Mouse (Mus musculus): ENCODE results near the gene BC048562. TPM values are rescaled to one million over a fixed set of nuclear protein-coding genes. Genes with fewer than 3 reads are reported as not detected.

BC048562 gene
- polyA plus RNA-seq, 1 experiment = not detected

DNA sequence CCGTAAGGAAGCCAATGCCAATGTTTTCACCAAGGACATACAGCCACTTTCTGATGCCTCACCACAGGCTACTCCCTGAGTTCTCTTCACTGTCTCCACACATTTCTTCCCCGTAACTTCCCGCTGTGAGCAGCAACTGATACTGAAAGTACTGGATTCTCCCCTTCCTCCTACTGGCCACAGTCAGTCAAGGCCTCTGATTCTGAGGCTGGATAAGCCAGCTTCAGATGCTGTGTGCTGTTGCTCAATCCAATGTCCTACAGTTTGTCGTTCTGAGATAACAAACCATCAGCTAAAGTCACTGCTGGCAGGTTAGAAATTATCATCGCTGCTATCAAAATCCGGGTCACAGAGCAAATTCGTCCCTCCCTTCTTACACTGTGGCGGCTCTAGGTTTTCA, 31.8 kb upstream of the BC048562 start:
- H3K4me1 ChIP-seq (ENCODE audit: control insufficient read depth, insufficient read depth, low read length) = no peaks in the 10 kb centered on the region
- no peak overlapping the region for H3K4me3 ChIP-seq (ENCODE audit: insufficient read depth, low read length)
- no peak for TF ChIP-seq CTCF (IDR thresholded peaks at IDR 0.05; ENCODE audit: low read depth, low read length)
- no peak for TF ChIP-seq POLR2A (IDR thresholded peaks at IDR 0.05; ENCODE audit: borderline replicate concordance, low read depth, low read length)
- no peak overlapping the region for H3K27ac ChIP-seq (ENCODE audit: insufficient read depth, low read depth, low read length)

DNA sequence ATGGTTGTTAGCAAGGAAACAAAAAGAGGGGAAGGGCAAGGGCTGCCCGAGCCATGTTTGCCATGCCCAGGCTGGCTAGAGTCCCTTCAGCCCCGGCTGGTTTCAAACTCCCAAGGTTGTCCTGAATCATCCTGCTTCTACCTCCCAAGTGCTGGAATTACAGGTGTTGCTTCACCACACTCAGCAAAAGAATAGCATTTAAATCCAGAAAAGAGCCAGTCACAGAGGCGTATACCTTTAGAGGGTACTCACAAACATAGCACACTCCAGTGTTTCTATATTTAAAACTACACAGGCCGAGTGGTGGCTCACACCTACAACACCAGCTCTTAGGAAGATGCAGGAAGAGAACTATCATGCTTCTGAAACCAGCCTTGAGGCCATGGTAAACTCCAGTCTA, 26.7 kb upstream of the BC048562 start:
- H3K27ac ChIP-seq (ENCODE audit: insufficient read depth, low read depth, low read length) = no peak overlapping the region
- no peak overlapping the region for H3K4me3 ChIP-seq (ENCODE audit: insufficient read depth, low read length)
- H3K4me1 ChIP-seq (ENCODE audit: control insufficient read depth, insufficient read depth, low read length) = no peaks in the 10 kb centered on the region
- TF ChIP-seq POLR2A (IDR thresholded peaks at IDR 0.05; ENCODE audit: borderline replicate concordance, low read depth, low read length) (no peak), CTCF (IDR thresholded peaks at IDR 0.05; ENCODE audit: low read depth, low read length) (no peak)

DNA sequence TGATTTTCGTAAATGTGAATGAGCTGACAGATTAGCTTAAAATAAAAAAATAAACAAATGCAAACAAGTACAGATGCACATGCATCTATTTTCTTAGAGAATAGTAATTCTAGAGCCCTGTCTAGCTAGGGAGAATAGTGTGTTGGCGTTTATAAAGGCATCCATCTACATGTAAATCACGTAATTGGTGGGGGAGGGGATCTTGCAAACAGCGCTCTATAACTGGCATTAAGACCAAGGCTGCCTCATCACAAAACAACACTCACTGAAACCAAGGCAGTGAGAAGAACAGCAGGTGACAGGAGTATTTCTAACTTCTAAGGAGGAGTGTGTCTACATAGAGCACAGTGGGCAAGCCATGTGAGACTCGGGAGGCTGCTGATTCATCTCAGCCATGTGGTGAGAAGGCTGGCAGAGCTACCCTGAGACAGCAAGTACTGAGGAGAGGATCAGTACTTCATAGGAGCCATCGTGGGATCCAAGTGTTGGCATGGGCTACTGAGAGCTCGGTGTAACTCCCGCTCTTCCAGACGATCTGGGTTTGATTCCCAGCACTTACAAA, 24.8 kb upstream of the BC048562 start:
- H3K4me1 ChIP-seq (ENCODE audit: control insufficient read depth, insufficient read depth, low read length) = no peaks in the 10 kb centered on the region
- no peak overlapping the region for H3K4me3 ChIP-seq (ENCODE audit: insufficient read depth, low read length)
- TF ChIP-seq POLR2A (IDR thresholded peaks at IDR 0.05; ENCODE audit: borderline replicate concordance, low read depth, low read length) (no peak), CTCF (IDR thresholded peaks at IDR 0.05; ENCODE audit: low read depth, low read length) (no peak)
- no peak overlapping the region for H3K27ac ChIP-seq (ENCODE audit: insufficient read depth, low read depth, low read length)

DNA sequence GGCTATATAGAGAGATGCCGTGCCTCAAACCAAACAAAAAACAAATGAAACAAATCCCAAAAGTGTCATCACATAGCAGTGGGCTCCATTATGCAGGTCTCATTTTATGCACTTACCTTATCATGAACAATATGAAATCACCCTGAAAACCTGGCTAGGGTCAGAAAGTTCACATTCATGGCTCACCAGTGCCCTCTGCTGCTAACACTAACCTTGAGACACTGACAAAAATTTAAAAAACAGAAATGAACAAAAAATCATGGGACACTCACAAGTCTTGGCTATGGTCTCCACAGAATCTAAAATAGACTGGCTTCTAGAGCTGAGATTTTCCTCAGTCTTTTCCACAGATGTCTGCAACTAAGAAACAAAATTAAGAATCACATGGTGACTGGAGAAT, 24.1 kb upstream of the BC048562 start:
- TF ChIP-seq POLR2A (IDR thresholded peaks at IDR 0.05; ENCODE audit: borderline replicate concordance, low read depth, low read length) (no peak), CTCF (IDR thresholded peaks at IDR 0.05; ENCODE audit: low read depth, low read length) (no peak)
- Histone ChIP-seq H3K4me1 (ENCODE audit: control insufficient read depth, insufficient read depth, low read length) (no peaks in the 10 kb centered on the region), H3K4me3 (ENCODE audit: insufficient read depth, low read length) (no peak overlapping the region), H3K27ac (ENCODE audit: insufficient read depth, low read depth, low read length) (no peak overlapping the region)

DNA sequence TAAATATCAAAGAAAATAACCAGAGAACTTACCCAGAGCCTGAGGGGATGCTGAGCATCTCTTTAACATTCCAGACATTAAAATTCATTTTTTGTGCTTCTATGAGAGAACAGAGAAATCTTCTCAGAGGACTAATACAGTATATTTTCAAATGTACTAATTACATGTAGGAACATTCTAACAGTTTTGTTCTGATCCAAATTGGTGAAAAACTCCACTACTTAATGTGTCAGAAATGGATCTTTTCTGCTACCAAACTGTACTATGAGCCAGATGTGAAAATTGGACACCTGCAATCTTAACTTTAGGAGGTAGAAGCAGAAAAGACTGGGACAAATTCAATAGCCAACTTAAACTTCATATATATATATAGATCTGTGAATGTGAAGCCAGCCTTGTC, 7.9 kb upstream of the BC048562 start, which contains the start of gene Ccdc36:
TSS of gene Ccdc36 (minus strand) at position 101 of the 400 bp plus-strand sequence.
- TF ChIP-seq CTCF (IDR thresholded peaks at IDR 0.05; ENCODE audit: low read depth, low read length) = no peak
- no peak for TF ChIP-seq POLR2A (IDR thresholded peaks at IDR 0.05; ENCODE audit: borderline replicate concordance, low read depth, low read length)
- no peak within 1 kb of the TSS for H3K27ac ChIP-seq (ENCODE audit: insufficient read depth, low read depth, low read length)
- H3K4me1 ChIP-seq (ENCODE audit: control insufficient read depth, insufficient read depth, low read length) = no peaks in the 10 kb centered on the region
- no peak within 1 kb of the TSS for H3K4me3 ChIP-seq (ENCODE audit: insufficient read depth, low read length)

DNA sequence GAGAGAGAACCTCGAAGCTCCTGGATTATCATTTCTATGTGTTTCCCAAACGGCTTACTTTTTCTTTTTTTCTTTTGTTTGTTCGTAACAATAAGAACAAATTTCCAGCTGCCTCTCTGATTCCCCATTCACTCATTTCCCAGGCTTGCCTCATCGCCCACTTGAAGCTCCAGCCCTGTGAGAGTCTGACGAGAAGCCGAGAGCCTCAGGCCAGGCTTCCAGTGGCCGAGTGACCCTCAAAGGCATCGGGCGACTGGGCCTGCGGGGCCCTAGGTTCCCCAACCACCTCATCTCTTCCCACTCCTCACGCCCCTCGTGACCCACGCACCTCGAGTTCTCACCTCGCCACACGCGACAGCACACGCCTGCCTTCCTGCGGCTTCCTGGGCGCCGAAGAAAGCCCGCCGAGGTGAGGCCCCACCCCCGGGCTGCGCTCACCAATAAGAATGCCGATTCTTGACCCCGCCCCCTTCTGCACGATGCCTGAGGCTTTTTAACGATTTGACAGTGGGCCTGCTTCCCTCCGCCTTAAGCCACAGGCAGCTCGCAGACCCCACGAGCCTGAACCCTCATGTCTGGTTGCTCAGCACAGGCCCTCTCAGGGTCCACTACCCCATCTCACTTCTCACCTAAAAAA, 4.7 kb upstream of the BC048562 start:
- TF ChIP-seq POLR2A (IDR thresholded peaks at IDR 0.05; ENCODE audit: borderline replicate concordance, low read depth, low read length) (no peak), CTCF (IDR thresholded peaks at IDR 0.05; ENCODE audit: low read depth, low read length) (no peak)
- Histone ChIP-seq H3K4me3 (ENCODE audit: insufficient read depth, low read length) (no peak overlapping the region), H3K4me1 (ENCODE audit: control insufficient read depth, insufficient read depth, low read length) (no peaks in the 10 kb centered on the region), H3K27ac (ENCODE audit: insufficient read depth, low read depth, low read length) (no peak overlapping the region)

DNA sequence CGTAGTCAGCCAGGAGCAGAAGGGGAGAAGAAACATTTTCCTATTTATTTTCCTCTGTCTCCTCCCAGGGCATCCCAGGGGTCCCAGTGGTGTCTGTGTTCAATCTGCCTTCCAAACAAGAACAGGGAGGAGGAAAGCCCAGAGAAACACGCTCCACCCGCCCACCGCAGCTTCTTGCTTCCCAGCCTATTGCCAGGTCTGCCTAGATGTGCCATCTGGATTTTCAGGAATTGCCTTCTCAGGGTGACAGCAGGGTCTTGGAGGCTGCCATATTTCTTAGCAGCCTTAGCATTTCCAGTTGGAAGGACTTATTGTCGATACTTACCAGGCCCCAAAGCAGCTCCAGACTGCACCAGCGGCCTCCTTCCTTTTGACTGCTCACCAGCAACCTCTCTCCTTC, 2.9 kb downstream of the BC048562 start:
- no peak overlapping the region for H3K4me3 ChIP-seq (ENCODE audit: insufficient read depth, low read length)
- no peak overlapping the region for H3K27ac ChIP-seq (ENCODE audit: insufficient read depth, low read depth, low read length)
- no peak for TF ChIP-seq POLR2A (IDR thresholded peaks at IDR 0.05; ENCODE audit: borderline replicate concordance, low read depth, low read length)
- no peak for TF ChIP-seq CTCF (IDR thresholded peaks at IDR 0.05; ENCODE audit: low read depth, low read length)
- H3K4me1 ChIP-seq (ENCODE audit: control insufficient read depth, insufficient read depth, low read length) = peaks cover 10% of the 10 kb centered on the region

DNA sequence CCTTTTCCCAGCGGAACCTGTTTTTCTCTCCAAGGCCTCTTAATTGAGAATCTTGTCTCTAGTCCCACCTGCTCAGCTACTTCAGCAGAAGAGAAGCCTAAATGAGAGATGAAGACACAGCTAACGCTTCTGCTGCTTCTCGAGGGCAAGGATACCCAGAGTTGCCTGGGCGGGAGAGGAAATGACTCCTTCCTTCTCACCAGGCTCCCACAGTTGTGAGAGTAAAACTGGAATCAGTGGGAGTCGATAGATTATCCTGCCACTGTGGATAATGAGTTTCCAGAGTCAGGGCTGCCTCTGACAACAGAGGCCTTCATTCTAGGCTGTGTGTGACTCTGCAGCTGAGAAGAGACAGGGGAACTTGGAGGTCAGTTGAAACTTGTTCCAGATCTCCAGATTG, 4.2 kb downstream of the BC048562 start:
- Histone ChIP-seq H3K4me3 (ENCODE audit: insufficient read depth, low read length) (no peak overlapping the region), H3K4me1 (ENCODE audit: control insufficient read depth, insufficient read depth, low read length) (peaks cover 10% of the 10 kb centered on the region), H3K27ac (ENCODE audit: insufficient read depth, low read depth, low read length) (no peak overlapping the region)
- TF ChIP-seq CTCF (IDR thresholded peaks at IDR 0.05; ENCODE audit: low read depth, low read length) (no peak), POLR2A (IDR thresholded peaks at IDR 0.05; ENCODE audit: borderline replicate concordance, low read depth, low read length) (no peak)

DNA sequence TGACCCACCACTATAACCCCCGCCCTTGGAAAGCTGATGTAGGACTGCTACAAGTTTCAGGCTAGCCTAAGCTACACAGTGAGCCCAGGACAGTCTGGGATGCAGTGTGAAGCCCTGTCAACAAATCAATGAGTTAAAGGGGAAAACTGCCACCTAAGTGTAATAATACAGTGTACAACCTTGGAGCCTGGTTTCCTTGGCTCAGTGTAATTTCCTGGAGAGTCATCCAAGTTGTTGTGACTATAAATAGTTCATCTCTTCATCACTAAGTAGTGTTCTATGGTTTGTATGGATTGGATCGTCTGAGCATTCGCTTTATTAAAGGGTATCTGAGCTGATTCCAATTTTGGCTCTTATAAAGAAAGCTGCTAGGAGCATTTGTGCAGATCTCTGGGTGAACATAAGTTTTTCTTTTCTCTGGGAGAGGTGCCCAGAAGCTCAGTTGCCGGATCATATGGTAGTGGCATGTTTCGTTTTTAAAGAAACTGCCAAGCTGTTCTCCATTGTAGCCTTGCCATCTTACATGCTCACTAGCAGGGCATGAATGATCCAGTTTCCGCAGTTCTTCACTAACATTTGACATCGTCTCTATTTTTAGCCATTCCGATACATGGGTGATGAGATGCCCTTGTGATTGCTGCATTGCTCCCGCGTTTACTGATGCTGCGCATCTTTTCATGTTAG, 5.1 kb downstream of the BC048562 start:
- no peak overlapping the region for H3K4me3 ChIP-seq (ENCODE audit: insufficient read depth, low read length)
- TF ChIP-seq POLR2A (IDR thresholded peaks at IDR 0.05; ENCODE audit: borderline replicate concordance, low read depth, low read length) = no peak
- no peak for TF ChIP-seq CTCF (IDR thresholded peaks at IDR 0.05; ENCODE audit: low read depth, low read length)
- H3K27ac ChIP-seq (ENCODE audit: insufficient read depth, low read depth, low read length) = no peak overlapping the region
- H3K4me1 ChIP-seq (ENCODE audit: control insufficient read depth, insufficient read depth, low read length) = peaks cover 10% of the 10 kb centered on the region

DNA sequence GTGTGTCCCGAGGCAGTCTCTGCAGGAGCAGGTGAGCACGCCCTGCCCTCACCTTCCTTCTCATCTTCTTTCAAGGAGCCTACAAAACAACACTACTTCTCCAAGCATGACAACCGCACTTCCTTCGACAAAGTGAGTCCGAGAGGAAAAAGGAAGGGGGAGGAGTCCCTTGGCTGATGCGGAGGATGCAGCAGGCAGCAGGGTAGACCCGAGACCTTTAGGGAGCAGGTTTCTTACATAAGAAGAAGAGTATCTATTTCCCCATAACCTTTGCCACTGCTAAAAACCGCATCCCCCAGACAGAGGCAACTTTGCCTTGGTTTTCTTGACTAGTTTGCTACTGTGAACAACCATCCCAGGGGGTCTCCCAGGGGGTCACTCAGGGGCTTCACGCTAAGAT, 8.8 kb downstream of the BC048562 start:
- Histone ChIP-seq H3K4me3 (ENCODE audit: insufficient read depth, low read length) (no peak overlapping the region), H3K4me1 (ENCODE audit: control insufficient read depth, insufficient read depth, low read length) (peaks cover 10% of the 10 kb centered on the region), H3K27ac (ENCODE audit: insufficient read depth, low read depth, low read length) (no peak overlapping the region)
- TF ChIP-seq CTCF (IDR thresholded peaks at IDR 0.05; ENCODE audit: low read depth, low read length) (no peak), POLR2A (IDR thresholded peaks at IDR 0.05; ENCODE audit: borderline replicate concordance, low read depth, low read length) (no peak)

Measured in bone marrow macrophage, adult 2 months (primary cell).